Mouse (Mus musculus) C2C12 (cell line): ENCODE data around the gene Slc1a7.

Experiments used
- CTCF ChIP-seq: IDR thresholded peaks from one replicate; pipeline ENCODE4 v1.5.1; 2011; ENCODE audit not compliant: control insufficient read depth, insufficient read depth, insufficient read length
- MAX ChIP-seq: IDR thresholded peaks from one replicate; pipeline ENCODE4 v1.6.1; 2011; ENCODE audit warnings: mild to moderate bottlenecking, control low read depth
- MYOD1 ChIP-seq: IDR thresholded peaks from one replicate; pipeline ENCODE4 v1.6.1; 2011; ENCODE audit warnings: low read depth; ENCODE audit not compliant: control insufficient read depth, insufficient read length
- USF1 ChIP-seq: IDR thresholded peaks from one replicate; pipeline ENCODE4 v1.6.1; 2011; ENCODE audit warnings: low read depth, mild to moderate bottlenecking, control low read depth, moderate library complexity

GRCm38 (mm10) chr4:107975004-107975403 is 6.9 kb downstream of the Slc1a7 start:
- TF ChIP-seq CTCF (no peak), USF1 (no peak), MAX (no peak), MYOD1 (no peak)
